Mouse (Mus musculus): Measurements from ENCODE around the gene Gm6502. TPM values are rescaled to one million over a fixed set of nuclear protein-coding genes. Genes with fewer than 3 reads are reported as not detected.

The Gm6502 gene
- not detected in 2 replicates for polyA plus RNA-seq (2012; rRNA removed; ENCODE audit: low replicate concordance)

DNA sequence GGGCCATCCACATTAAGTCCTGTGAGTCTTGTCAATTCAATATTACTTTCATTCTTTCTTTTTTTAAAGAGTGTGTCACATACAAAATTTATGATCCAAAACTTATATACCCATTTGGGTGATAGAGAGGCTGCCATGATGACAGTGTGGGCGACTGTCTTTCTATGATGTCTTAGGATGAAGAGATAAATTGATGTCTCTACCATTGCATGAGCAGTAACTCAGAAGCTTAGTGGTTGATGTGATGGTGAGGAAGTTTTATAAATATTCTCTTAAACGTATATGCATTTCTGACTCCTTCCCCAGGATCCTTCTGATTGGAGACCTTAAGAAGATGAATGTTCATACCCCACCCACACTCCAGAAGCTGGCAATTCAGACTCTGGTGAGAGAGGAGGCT lies at the start of gene Gm6502:
Gm6502 (plus strand) TSS at position 301 of the 400 bp plus-strand sequence.

GRCm38 (mm10) chr5:94306696-94307095 lies 7.5 kb upstream of the Gm6502 start, which contains the start of gene A430089I19Rik:
A430089I19Rik (minus strand) TSS chr5:94306796.

DNA sequence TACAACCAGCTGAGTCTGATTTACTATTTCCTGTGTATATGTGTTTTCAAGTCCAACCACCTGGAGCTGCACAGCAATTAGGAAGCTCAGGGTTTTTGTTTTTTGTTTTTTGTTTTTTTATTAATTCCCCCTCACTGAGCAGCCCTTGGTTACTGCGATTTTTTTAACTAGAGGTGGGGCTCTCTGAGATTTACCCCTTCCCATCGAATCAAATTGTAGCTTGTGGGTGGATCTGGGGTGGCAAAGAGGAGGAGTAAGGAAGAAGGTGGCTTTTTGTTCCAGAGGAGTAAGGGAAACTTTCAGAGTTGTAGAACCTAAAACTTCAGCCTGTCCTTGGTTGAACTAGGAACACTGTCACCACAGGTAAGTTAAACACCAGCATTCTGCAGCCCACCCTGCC lies 25.2 kb downstream of the Gm6502 start, which contains the start of gene AA792892:
AA792892 (plus strand) TSS at position 301 of the 400 bp plus-strand sequence.

Other genes starting within 250 kb of the Gm6502 start
- not detected in 2 replicates for gene BC061212, start 243.9 kb upstream of the Gm6502 start, polyA plus RNA-seq (2012; rRNA removed; ENCODE audit: low replicate concordance)
- gene Gm6351, start 238.1 kb upstream of the Gm6502 start, polyA plus RNA-seq (2012; rRNA removed; ENCODE audit: low replicate concordance): not detected in 2 replicates
- gene Gm3106, start 96.4 kb upstream of the Gm6502 start, polyA plus RNA-seq (2012; rRNA removed; ENCODE audit: low replicate concordance): not detected in 2 replicates
- not detected in 2 replicates for gene A430089I19Rik, start 7.6 kb upstream of the Gm6502 start, polyA plus RNA-seq (2012; rRNA removed; ENCODE audit: low replicate concordance)
- not detected in 2 replicates for gene AA792892, start 25.3 kb downstream of the Gm6502 start, polyA plus RNA-seq (2012; rRNA removed; ENCODE audit: low replicate concordance)
- not detected in 2 replicates for gene Gm7682, start 131.3 kb downstream of the Gm6502 start, polyA plus RNA-seq (2012; rRNA removed; ENCODE audit: low replicate concordance)
- gene Gm3139, start 211.9 kb downstream of the Gm6502 start, polyA plus RNA-seq (2012; rRNA removed; ENCODE audit: low replicate concordance): not detected in 2 replicates

All from duodenum, adult 2 months (tissue).